Comparison of ENCODE assay signal across 13 mouse cellular contexts in genomic region chr17:56858922-56859321, GRCm38 (mm10). TPM values are rescaled to one million over a fixed set of nuclear protein-coding genes. Genes with fewer than 3 reads are reported as not detected.
DNase-seq lines count a peak whose midpoint lies in the region; ATAC-seq and TF ChIP-seq lines count a peak whose summit lies in the region.
"Had no signal": no experiment of that assay in that cellular context is flagged by ENCODE, and none has a peak within 500 bp of the region (broad histone marks: within the 10 kb centered on the region; RNA-seq: fewer than 3 reads in every experiment).

No protein-coding gene starts in this region.

- intact Hi-C loops in gastrocnemius, postnatal 14 days (cut with DNase I; ENCODE audit: low total_unique reads), result loop anchor here (5.0 kb wide), 1 partner anchor 52 kb away; no protein-coding TSS in a partner anchor

- H3K27me3 ChIP-seq in lung, embryonic 14.5 days (ENCODE audit: insufficient read depth, low read length), result no peaks in the 10 kb centered on the region
- H3K27me3 ChIP-seq in lung, postnatal 0 days (replicated peaks; ENCODE audit: insufficient read depth, low read length), result no peaks in the 10 kb centered on the region
- no peaks in the 10 kb centered on the region for H3K27me3 ChIP-seq in stomach, embryonic 16.5 days (ENCODE audit: control insufficient read depth, insufficient read depth, low read length)
- H3K27me3 ChIP-seq: hindbrain, embryonic 15.5 days had no signal

- H3K36me3 ChIP-seq in lung, embryonic 14.5 days (ENCODE audit: insufficient read depth), result no peaks in the 10 kb centered on the region
- no peaks in the 10 kb centered on the region for H3K36me3 ChIP-seq in lung, postnatal 0 days (ENCODE audit: insufficient read depth, low read length)
- no peaks in the 10 kb centered on the region for H3K36me3 ChIP-seq in stomach, embryonic 16.5 days (ENCODE audit: control insufficient read depth, insufficient read depth, low read length)
- H3K36me3 ChIP-seq: hindbrain, embryonic 15.5 days had no signal

- H3K4me3 ChIP-seq in lung, embryonic 14.5 days (ENCODE audit: low read depth, low read length), result no peak overlapping the region
- no peak overlapping the region for H3K4me3 ChIP-seq in lung, adult 2 months (replicated peaks; ENCODE audit: extremely low read depth, low read depth, low read length)
- no peak overlapping the region for H3K4me3 ChIP-seq in lung, postnatal 0 days (ENCODE audit: low read depth, low read length)
- H3K4me3 ChIP-seq in stomach, embryonic 16.5 days (replicated peaks; ENCODE audit: low read length), result no peak overlapping the region
- H3K4me3 ChIP-seq: hindbrain, embryonic 15.5 days had no signal

- DNase-seq in gastrocnemius, postnatal 14 days, result peak; percentile 25
- no peak for DNase-seq in gastrocnemius, adult 8-10 months (ENCODE audit: low spot score in 2 of 2)
- DNase-seq in lung, embryonic 14.5 days, result peak; percentile 55
- no peak for DNase-seq in lung, adult 2 months
- peak; percentile 61 for DNase-seq in lung, postnatal 0 days (ENCODE audit: low spot score)
- no peak for DNase-seq in adrenal gland, adult 2 months

- H3K9me3 ChIP-seq in lung, embryonic 14.5 days (ENCODE audit: low read depth, low read length), result no peaks in the 10 kb centered on the region
- H3K9me3 ChIP-seq in lung, postnatal 0 days (ENCODE audit: low read length), result no peaks in the 10 kb centered on the region
- no peaks in the 10 kb centered on the region for H3K9me3 ChIP-seq in stomach, embryonic 16.5 days (replicated peaks; ENCODE audit: control insufficient read depth, low read length)
- H3K9me3 ChIP-seq: hindbrain, embryonic 15.5 days had no signal

- peaks cover 3% of the 10 kb centered on the region; the same call in 1 of the 2 replicates for H3K4me1 ChIP-seq in lung, embryonic 14.5 days (ENCODE audit: insufficient read depth)
- no peaks in the 10 kb centered on the region for H3K4me1 ChIP-seq in lung, adult 2 months (ENCODE audit: control insufficient read depth, insufficient read depth, low read length)
- H3K4me1 ChIP-seq in lung, postnatal 0 days (ENCODE audit: insufficient read depth, low read depth, low read length), result no peaks in the 10 kb centered on the region
- peaks cover 4% of the 10 kb centered on the region; the same call in 1 of the 2 replicates for H3K4me1 ChIP-seq in stomach, embryonic 16.5 days (ENCODE audit: control insufficient read depth, insufficient read depth, low read length)
- H3K4me1 ChIP-seq: hindbrain, embryonic 15.5 days had no signal

- TF ChIP-seq POLR2A in lung, adult 2 months (IDR thresholded peaks at IDR 0.05; ENCODE audit: borderline replicate concordance, extremely low read depth, low read depth, low read length), result no peak

- peak overlapping the region; percentile 46 for H3K27ac ChIP-seq in lung, embryonic 14.5 days (ENCODE audit: low read depth)
- H3K27ac ChIP-seq in lung, postnatal 0 days (ENCODE audit: low read length), result peak overlapping the region; percentile 54
- peak overlapping the region; percentile 56; the same call in 1 of the 2 replicates for H3K27ac ChIP-seq in stomach, embryonic 16.5 days (ENCODE audit: low read length)
- H3K27ac ChIP-seq: hindbrain, embryonic 15.5 days had no signal

- ATAC-seq in lung, embryonic 14.5 days (ENCODE audit: insufficient read depth), result 0 out of 2 replicates have a peak, but pooled peaks have one; percentile 21
- peak; percentile 83 for ATAC-seq in lung, postnatal 0 days
- ATAC-seq in stomach, embryonic 16.5 days (ENCODE audit: insufficient read depth, low FRiP score), result peak; percentile 56; the same call in 1 of the 2 replicates
- no peak for ATAC-seq in CD4-positive, CD25-positive, alpha-beta regulatory T cell, adult 4 months

- no peak overlapping the region for H3K4me2 ChIP-seq in lung, embryonic 14.5 days
- H3K4me2 ChIP-seq in lung, postnatal 0 days (replicated peaks; ENCODE audit: low read depth, low read length), result no peak overlapping the region
- no peak overlapping the region for H3K4me2 ChIP-seq in stomach, embryonic 16.5 days (ENCODE audit: low read depth, low read length)
- H3K4me2 ChIP-seq: hindbrain, embryonic 15.5 days had no signal

- no peak for TF ChIP-seq EP300 in lung, postnatal 0 days (IDR thresholded peaks at IDR 0.05)

- H3K9ac ChIP-seq in lung, embryonic 14.5 days, result no peak overlapping the region
- H3K9ac ChIP-seq in lung, postnatal 0 days (replicated peaks; ENCODE audit: low read depth), result no peak overlapping the region
- H3K9ac ChIP-seq in stomach, embryonic 16.5 days (ENCODE audit: low read length), result no peak overlapping the region
- H3K9ac ChIP-seq: hindbrain, embryonic 15.5 days had no signal

- TF ChIP-seq CTCF in lung, embryonic 14.5 days (IDR thresholded peaks at IDR 0.05; ENCODE audit: low read depth), result no peak
- TF ChIP-seq CTCF in lung, adult 2 months (IDR thresholded peaks at IDR 0.05; ENCODE audit: insufficient read depth, low read length), result no peak
- no peak for TF ChIP-seq CTCF in lung, postnatal 0 days (IDR thresholded peaks at IDR 0.05)

- 33% methylated on average over 7 of the region's 7 CpGs for WGBS in lung, embryonic 14.5 days
- WGBS in lung, adult 2 months, result 31% methylated on average over 7 of the region's 7 CpGs
- 31% methylated on average over 7 of the region's 7 CpGs for WGBS in lung, postnatal 0 days
- 30% methylated on average over 7 of the region's 7 CpGs for WGBS in stomach, embryonic 16.5 days

RNA-seq across cellular contexts. Expression of gene Acsbg2, which starts 15.3 kb away (rescaled TPM):
- total RNA-seq in gastrocnemius, postnatal 14 days (2021), result not detected
- total RNA-seq in gastrocnemius, adult 8-10 months (2022), result not detected
- not detected in 2 replicates for polyA plus RNA-seq in lung, embryonic 14.5 days (2014; fragmentation: Nextera tagmentation; extraction: Ambion mirVana)
- not detected in 2 replicates for polyA plus RNA-seq in lung, adult 2 months (2012; rRNA removed)
- not detected in 2 replicates for polyA plus RNA-seq in lung, postnatal 0 days (2015; fragmentation: Nextera tagmentation; extraction: Ambion mirVana)
- not detected in 2 replicates for polyA plus RNA-seq in stomach, embryonic 16.5 days (2015; fragmentation: Nextera tagmentation; extraction: Ambion mirVana)
- under 1 TPM in 1 of 2 experiments, not detected in 1; 0.12 TPM for polyA plus RNA-seq in CD4-positive, CD25-positive, alpha-beta regulatory T cell, adult 4 months (2017; shearing (Covaris generic))
- total RNA-seq in adrenal gland, adult 2 months (2021), result under 1 TPM; 0.20 to 0.59 TPM
- 0.09 and 0.11 TPM in 2 replicates for polyA plus RNA-seq in adrenal gland, adult 2 months (2012; rRNA removed)
- total RNA-seq: layer of hippocampus, postnatal 36 days had no signal
- polyA plus RNA-seq: cortical plate, adult 2 months; hindbrain, embryonic 15.5 days; kidney, embryonic 16.5 days; limb, embryonic 14.5 days had no signal

RNA-seq across cellular contexts. Expression of gene 1700061G19Rik, which starts 16.4 kb away (rescaled TPM):
- total RNA-seq in gastrocnemius, postnatal 14 days (2021), result not detected
- total RNA-seq in gastrocnemius, adult 8-10 months (2022), result not detected
- polyA plus RNA-seq in lung, embryonic 14.5 days (2014; fragmentation: Nextera tagmentation; extraction: Ambion mirVana), result 0.34 and 0.45 TPM in 2 replicates
- 0.11 and 0.19 TPM in 2 replicates for polyA plus RNA-seq in lung, adult 2 months (2012; rRNA removed)
- polyA plus RNA-seq in lung, postnatal 0 days (2015; fragmentation: Nextera tagmentation; extraction: Ambion mirVana), result 0.15 and 0.23 TPM in 2 replicates
- 0.45 and 0.60 TPM in 2 replicates for polyA plus RNA-seq in stomach, embryonic 16.5 days (2015; fragmentation: Nextera tagmentation; extraction: Ambion mirVana)
- polyA plus RNA-seq in CD4-positive, CD25-positive, alpha-beta regulatory T cell, adult 4 months (2017; shearing (Covaris generic)), result under 1 TPM in 1 of 2 experiments, not detected in 1; 0.31 TPM
- total RNA-seq in adrenal gland, adult 2 months (2021), result 1 to 10 TPM; 2.7 to 5.1 TPM
- 0.07 and 0.13 TPM in 2 replicates for polyA plus RNA-seq in adrenal gland, adult 2 months (2012; rRNA removed)

RNA-seq across cellular contexts. Expression of gene Rfx2, which starts 28.1 kb away (rescaled TPM):
- total RNA-seq in gastrocnemius, postnatal 14 days (2021), result 1 to 10 TPM; 3.3 to 4.7 TPM
- 1 to 10 TPM; 1.8 to 3.6 (median 2.5) TPM for total RNA-seq in gastrocnemius, adult 8-10 months (2022)
- polyA plus RNA-seq in lung, embryonic 14.5 days (2014; fragmentation: Nextera tagmentation; extraction: Ambion mirVana), result 4.3 and 4.8 TPM in 2 replicates
- polyA plus RNA-seq in lung, adult 2 months (2012; rRNA removed), result 24.1 and 27.2 TPM in 2 replicates
- 5.9 and 6.6 TPM in 2 replicates for polyA plus RNA-seq in lung, postnatal 0 days (2015; fragmentation: Nextera tagmentation; extraction: Ambion mirVana)
- polyA plus RNA-seq in stomach, embryonic 16.5 days (2015; fragmentation: Nextera tagmentation; extraction: Ambion mirVana), result 5.5 and 6.5 TPM in 2 replicates
- polyA plus RNA-seq in CD4-positive, CD25-positive, alpha-beta regulatory T cell, adult 4 months (2017; shearing (Covaris generic)), result 1 to 10 TPM; 1.2 to 2.1 TPM
- 1 to 10 TPM; 5.7 to 7.8 TPM for total RNA-seq in adrenal gland, adult 2 months (2021)
- polyA plus RNA-seq in adrenal gland, adult 2 months (2012; rRNA removed), result 12.3 and 13.4 TPM in 2 replicates

Comparison
In these comparisons a context has a peak if more than half of its experiments do, and no peak if none do; other contexts are left out.
1. DNase-seq: peak in gastrocnemius, postnatal 14 days (single experiment), lung, embryonic 14.5 days (single experiment) and lung, postnatal 0 days (single experiment); none in gastrocnemius, adult 8-10 months (0 of 2), lung, adult 2 months (single experiment) and adrenal gland, adult 2 months (single experiment).
2. Peak in every context shown above with its lines, with median percentiles within 50 percentile points of each other: H3K27ac ChIP-seq.